In the genomic region with DNA sequence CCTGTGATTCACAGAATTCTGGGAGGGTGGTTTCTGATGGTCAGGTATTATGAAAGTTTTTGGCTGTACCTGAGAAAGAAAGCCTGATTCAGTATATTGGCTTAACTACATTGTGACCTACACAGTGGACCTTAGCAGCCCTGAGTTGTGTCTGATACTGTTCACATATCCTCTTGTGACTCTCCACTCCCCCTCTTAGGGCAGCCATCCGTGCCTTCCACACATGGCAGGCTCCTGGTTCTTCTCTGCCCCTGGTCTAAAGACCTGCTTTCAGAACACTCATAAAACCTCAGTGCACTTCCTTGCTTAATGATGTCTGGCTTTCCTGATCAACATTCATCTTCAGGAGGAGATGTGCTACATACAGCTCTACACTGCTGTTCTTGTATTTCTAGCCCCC, we compare ENCODE assay signal across 25 mouse cellular contexts. TPM values are rescaled to one million over a fixed set of nuclear protein-coding genes. Genes with fewer than 3 reads are reported as not detected.
DNase-seq lines count a peak whose midpoint lies in the region; ATAC-seq and TF ChIP-seq lines count a peak whose summit lies in the region.
"Had no signal": no experiment of that assay in that cellular context is flagged by ENCODE, and none has a peak within 500 bp of the region (broad histone marks: within the 10 kb centered on the region; RNA-seq: fewer than 3 reads in every experiment).

No protein-coding gene starts in this region.

- no peaks in the 10 kb centered on the region for H3K27me3 ChIP-seq in kidney, embryonic 15.5 days
- H3K27me3 ChIP-seq in kidney, postnatal 0 days (ENCODE audit: insufficient read depth, low read length) = no peaks in the 10 kb centered on the region
- H3K27me3 ChIP-seq in small intestine, adult 2 months (ENCODE audit: control insufficient read depth, insufficient read depth, low read length) = no peaks in the 10 kb centered on the region
- H3K27me3 ChIP-seq in stomach, postnatal 0 days (ENCODE audit: control insufficient read depth, insufficient read depth, low read length) = no peaks in the 10 kb centered on the region
- H3K27me3 ChIP-seq: embryonic facial prominence, embryonic 13.5 days; embryonic facial prominence, embryonic 15.5 days; forebrain, embryonic 12.5 days had no signal

- peak overlapping the region; percentile 41 for H3K27ac ChIP-seq in kidney, embryonic 15.5 days
- H3K27ac ChIP-seq in kidney, postnatal 0 days = no peak overlapping the region
- H3K27ac ChIP-seq in small intestine, adult 2 months (ENCODE audit: insufficient read depth, low read depth, low read length) = 0 out of 2 replicates have a peak overlapping the region, but pooled peaks have one; percentile 5
- no peak overlapping the region for H3K27ac ChIP-seq in stomach, postnatal 0 days (replicated peaks)
- H3K27ac ChIP-seq: embryonic facial prominence, embryonic 13.5 days; embryonic facial prominence, embryonic 15.5 days; forebrain, embryonic 10.5 days; forebrain, embryonic 12.5 days had no signal

- H3K9ac ChIP-seq in kidney, embryonic 15.5 days = no peak overlapping the region
- H3K9ac ChIP-seq in kidney, postnatal 0 days (ENCODE audit: low read depth, low read length) = no peak overlapping the region
- H3K9ac ChIP-seq in stomach, postnatal 0 days (ENCODE audit: low read length) = no peak overlapping the region
- H3K9ac ChIP-seq: embryonic facial prominence, embryonic 13.5 days; embryonic facial prominence, embryonic 15.5 days; forebrain, embryonic 12.5 days had no signal

- H3K9me3 ChIP-seq in kidney, embryonic 15.5 days (replicated peaks) = no peaks in the 10 kb centered on the region
- no peaks in the 10 kb centered on the region for H3K9me3 ChIP-seq in kidney, postnatal 0 days (replicated peaks; ENCODE audit: low read length)
- no peaks in the 10 kb centered on the region for H3K9me3 ChIP-seq in stomach, postnatal 0 days (ENCODE audit: control insufficient read depth, low read length)
- H3K9me3 ChIP-seq: embryonic facial prominence, embryonic 13.5 days; embryonic facial prominence, embryonic 15.5 days; forebrain, embryonic 10.5 days; forebrain, embryonic 12.5 days had no signal

- ATAC-seq in kidney, embryonic 15.5 days (replicated peaks; ENCODE audit: low FRiP score) = peak; percentile 95
- peak; percentile 89; the same call in 1 of the 2 replicates for ATAC-seq in kidney, postnatal 0 days (replicated peaks; ENCODE audit: low FRiP score, low read depth)
- no peak for ATAC-seq in stomach, postnatal 0 days (ENCODE audit: low FRiP score, low TSS enrichment)
- ATAC-seq: forebrain, embryonic 14.5 days had no signal

- H3K4me2 ChIP-seq in kidney, embryonic 15.5 days = no peak overlapping the region
- no peak overlapping the region for H3K4me2 ChIP-seq in kidney, postnatal 0 days (ENCODE audit: low read length)
- no peak overlapping the region for H3K4me2 ChIP-seq in stomach, postnatal 0 days (replicated peaks; ENCODE audit: low read depth)
- H3K4me2 ChIP-seq: embryonic facial prominence, embryonic 13.5 days; embryonic facial prominence, embryonic 15.5 days; forebrain, embryonic 12.5 days had no signal

- TF ChIP-seq CTCF in kidney, postnatal 0 days (IDR thresholded peaks at IDR 0.05; ENCODE audit: low read depth) = no peak
- no peak for TF ChIP-seq CTCF in small intestine, adult 2 months (IDR thresholded peaks at IDR 0.05; ENCODE audit: extremely low read depth, insufficient read length, insufficient replicate concordance, low read depth, low read length)
- no peak for TF ChIP-seq CTCF in stomach, postnatal 0 days (IDR thresholded peaks at IDR 0.05; ENCODE audit: low read depth)

- H3K36me3 ChIP-seq in kidney, embryonic 15.5 days = no peaks in the 10 kb centered on the region
- no peaks in the 10 kb centered on the region for H3K36me3 ChIP-seq in kidney, postnatal 0 days (ENCODE audit: insufficient read depth, low read length)
- no peaks in the 10 kb centered on the region for H3K36me3 ChIP-seq in small intestine, adult 2 months (ENCODE audit: control insufficient read depth, insufficient read depth, low read length)
- H3K36me3 ChIP-seq in stomach, postnatal 0 days (ENCODE audit: control insufficient read depth, insufficient read depth, low read length) = no peaks in the 10 kb centered on the region
- H3K36me3 ChIP-seq: embryonic facial prominence, embryonic 13.5 days; embryonic facial prominence, embryonic 15.5 days; forebrain, embryonic 10.5 days; forebrain, embryonic 12.5 days had no signal

- TF ChIP-seq EP300 in stomach, postnatal 0 days (optimal IDR thresholded peaks at IDR 0.05) = no peak

- H3K4me1 ChIP-seq in kidney, embryonic 15.5 days = peaks cover 9% of the 10 kb centered on the region; the same call in 1 of the 2 replicates
- H3K4me1 ChIP-seq in kidney, postnatal 0 days (replicated peaks; ENCODE audit: insufficient read depth, low read length) = no peaks in the 10 kb centered on the region
- no peaks in the 10 kb centered on the region; the same call in 1 of the 2 replicates for H3K4me1 ChIP-seq in small intestine, adult 2 months (ENCODE audit: control insufficient read depth, insufficient read depth, insufficient read length, low read length)
- H3K4me1 ChIP-seq in stomach, postnatal 0 days (replicated peaks; ENCODE audit: control insufficient read depth, insufficient read depth) = no peaks in the 10 kb centered on the region
- H3K4me1 ChIP-seq: embryonic facial prominence, embryonic 13.5 days; embryonic facial prominence, embryonic 15.5 days; forebrain, embryonic 10.5 days; forebrain, embryonic 12.5 days had no signal

- WGBS in kidney, embryonic 15.5 days = 15% methylated on average over 1 of the region's 1 CpGs
- 12% methylated on average over 1 of the region's 1 CpGs for WGBS in kidney, postnatal 0 days
- WGBS in small intestine, adult 2 months = 58% methylated on average over 1 of the region's 1 CpGs
- WGBS in stomach, postnatal 0 days = 45% methylated on average over 1 of the region's 1 CpGs

- TF ChIP-seq POLR2A in small intestine, adult 2 months (IDR thresholded peaks at IDR 0.05; ENCODE audit: low read depth, low read length) = no peak

- no peak for DNase-seq in kidney, adult 18-20 months
- peak; percentile 73 for DNase-seq in kidney, postnatal 0 days (ENCODE audit: low spot score)
- DNase-seq in kidney, postnatal 4 days = no peak
- DNase-seq in stomach, postnatal 0 days (ENCODE audit: low spot score) = no peak
- DNase-seq: adrenal gland, adult 2 months; adrenal gland, postnatal 10 days; adrenal gland, postnatal 25 days; cerebellum, adult 11 months; cerebellum, adult 18-20 months; cerebellum, adult 8-10 months; cerebellum, adult 9-11 months; cerebellum, postnatal 14 days; cerebellum, postnatal 36 days; embryo, embryonic 11 days had no signal

- no peak overlapping the region for H3K4me3 ChIP-seq in kidney, embryonic 15.5 days (replicated peaks)
- no peak overlapping the region for H3K4me3 ChIP-seq in kidney, postnatal 0 days (replicated peaks; ENCODE audit: low read depth, low read length)
- no peak overlapping the region for H3K4me3 ChIP-seq in small intestine, adult 2 months (ENCODE audit: low read depth, low read length)
- H3K4me3 ChIP-seq in stomach, postnatal 0 days (ENCODE audit: low read depth, low read length) = no peak overlapping the region
- H3K4me3 ChIP-seq: embryonic facial prominence, embryonic 13.5 days; embryonic facial prominence, embryonic 15.5 days; erythroblast, embryonic 14.5 days; forebrain, embryonic 10.5 days; forebrain, embryonic 12.5 days had no signal

RNA-seq across cellular contexts. Expression of a gene that starts 16.4 kb away (rescaled TPM):
- 39.7 and 40.4 TPM in 2 replicates for polyA plus RNA-seq in kidney, embryonic 15.5 days (2015; fragmentation: Nextera tagmentation; extraction: Ambion mirVana)
- 41.4 and 43.7 TPM in 2 replicates for polyA plus RNA-seq in kidney, postnatal 0 days (2015; fragmentation: Nextera tagmentation; extraction: Ambion mirVana)
- polyA plus RNA-seq in small intestine, adult 2 months (2012; rRNA removed) = 10.6 and 23.5 TPM in 2 replicates
- polyA plus RNA-seq in stomach, postnatal 0 days (2015; fragmentation: Nextera tagmentation; extraction: Ambion mirVana) = 29.5 and 29.9 TPM in 2 replicates

RNA-seq across cellular contexts. Expression of a gene that starts 26.8 kb away (rescaled TPM):
- not detected in 2 replicates for polyA plus RNA-seq in kidney, embryonic 15.5 days (2015; fragmentation: Nextera tagmentation; extraction: Ambion mirVana)
- polyA plus RNA-seq in kidney, postnatal 0 days (2015; fragmentation: Nextera tagmentation; extraction: Ambion mirVana) = not detected in 2 replicates
- not detected in 2 replicates for polyA plus RNA-seq in small intestine, adult 2 months (2012; rRNA removed)
- polyA plus RNA-seq in stomach, postnatal 0 days (2015; fragmentation: Nextera tagmentation; extraction: Ambion mirVana) = not detected in 2 replicates
- polyA plus RNA-seq: adrenal gland, adult 2 months; brain, embryonic 14.5 days; C2C12; embryonic facial prominence, embryonic 11.5 days; embryonic facial prominence, embryonic 13.5 days; embryonic facial prominence, embryonic 15.5 days; erythroblast, embryonic 14.5 days; forebrain, embryonic 10.5 days; forebrain, embryonic 12.5 days had no signal

Comparison
In these comparisons a context has a peak if more than half of its experiments do, and no peak if none do; other contexts are left out.
1. H3K27ac ChIP-seq: peak in kidney, embryonic 15.5 days (single experiment) and small intestine, adult 2 months (single experiment); none in kidney, postnatal 0 days (single experiment) and stomach, postnatal 0 days (single experiment).